Mouse (Mus musculus): ENCODE data around the gene Cdh1. TPM values are rescaled to one million over a fixed set of nuclear protein-coding genes. Genes with fewer than 3 reads are reported as not detected.

The Cdh1 gene
- polyA plus RNA-seq, 1 experiment from 2014 or later, result 1.7 TPM

DNA sequence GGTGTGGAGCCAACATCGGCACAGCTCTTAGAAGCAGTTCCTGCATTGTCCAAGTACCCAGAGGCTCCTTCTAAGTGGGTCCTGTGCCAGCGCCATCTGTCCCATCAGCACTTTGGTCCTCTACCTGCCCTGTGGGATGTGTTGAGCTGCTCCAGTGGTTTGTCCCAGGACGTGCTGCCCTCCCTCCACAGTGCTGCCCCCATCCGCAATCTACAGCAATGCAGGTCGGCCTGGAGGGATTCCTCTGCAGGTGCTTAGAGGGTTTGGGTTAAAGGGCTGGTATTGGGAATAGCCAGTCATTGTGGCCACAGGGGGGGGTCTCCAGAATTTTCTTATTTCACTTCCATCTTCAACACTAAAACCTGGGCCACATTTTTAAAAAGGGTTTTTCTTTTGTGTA is 28.8 kb downstream of the Cdh1 start:
- Histone ChIP-seq H3K36me3 (no peaks in the 10 kb centered on the region), H3K4me1 (replicated peaks) (peaks cover 3% of the 10 kb centered on the region; the same call in 1 of the 2 replicates), H3K9me3 (no peaks in the 10 kb centered on the region), H3K27ac (no peak overlapping the region), H3K9ac (no peak overlapping the region), H3K4me2 (no peak overlapping the region), H3K4me3 (no peak overlapping the region), H3K27me3 (0 out of 2 replicates have a peak, but pooled peaks cover 2% of the 10 kb centered on the region)
- ATAC-seq (ENCODE audit: low FRiP score), result no peak
- 46% methylated on average over 5 of the region's 5 CpGs for WGBS

DNA sequence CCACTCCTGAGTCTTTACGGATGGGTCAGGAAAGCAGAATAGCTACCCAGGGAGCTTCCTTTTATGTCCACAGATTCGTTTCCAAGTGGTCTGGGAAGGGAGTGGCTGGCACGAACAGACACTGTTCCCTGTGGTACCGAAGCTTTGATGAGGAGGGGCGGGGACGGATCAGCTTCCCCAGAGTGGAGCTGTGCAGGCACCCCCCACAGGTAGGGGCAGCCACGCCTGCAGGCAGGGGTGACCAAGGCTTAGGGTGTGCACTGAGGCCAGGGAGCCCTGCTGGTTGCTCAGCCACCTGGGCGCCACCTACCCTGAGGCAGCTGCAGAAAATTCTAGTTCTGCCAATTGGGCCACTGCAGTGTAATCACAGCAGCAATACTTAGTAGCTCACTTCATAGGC is 29.5 kb downstream of the Cdh1 start:
- 20% methylated on average over 8 of the region's 8 CpGs for WGBS
- ATAC-seq (ENCODE audit: low FRiP score), result no peak
- H3K4me2 ChIP-seq, result no peak overlapping the region
- 0 out of 2 replicates have a peak, but pooled peaks cover 2% of the 10 kb centered on the region for H3K27me3 ChIP-seq
- H3K4me1 ChIP-seq (replicated peaks), result peaks cover 3% of the 10 kb centered on the region; the same call in 1 of the 2 replicates
- no peaks in the 10 kb centered on the region for H3K9me3 ChIP-seq
- H3K27ac ChIP-seq, result no peak overlapping the region
- H3K4me3 ChIP-seq, result no peak overlapping the region
- H3K9ac ChIP-seq, result no peak overlapping the region
- H3K36me3 ChIP-seq, result no peaks in the 10 kb centered on the region

DNA sequence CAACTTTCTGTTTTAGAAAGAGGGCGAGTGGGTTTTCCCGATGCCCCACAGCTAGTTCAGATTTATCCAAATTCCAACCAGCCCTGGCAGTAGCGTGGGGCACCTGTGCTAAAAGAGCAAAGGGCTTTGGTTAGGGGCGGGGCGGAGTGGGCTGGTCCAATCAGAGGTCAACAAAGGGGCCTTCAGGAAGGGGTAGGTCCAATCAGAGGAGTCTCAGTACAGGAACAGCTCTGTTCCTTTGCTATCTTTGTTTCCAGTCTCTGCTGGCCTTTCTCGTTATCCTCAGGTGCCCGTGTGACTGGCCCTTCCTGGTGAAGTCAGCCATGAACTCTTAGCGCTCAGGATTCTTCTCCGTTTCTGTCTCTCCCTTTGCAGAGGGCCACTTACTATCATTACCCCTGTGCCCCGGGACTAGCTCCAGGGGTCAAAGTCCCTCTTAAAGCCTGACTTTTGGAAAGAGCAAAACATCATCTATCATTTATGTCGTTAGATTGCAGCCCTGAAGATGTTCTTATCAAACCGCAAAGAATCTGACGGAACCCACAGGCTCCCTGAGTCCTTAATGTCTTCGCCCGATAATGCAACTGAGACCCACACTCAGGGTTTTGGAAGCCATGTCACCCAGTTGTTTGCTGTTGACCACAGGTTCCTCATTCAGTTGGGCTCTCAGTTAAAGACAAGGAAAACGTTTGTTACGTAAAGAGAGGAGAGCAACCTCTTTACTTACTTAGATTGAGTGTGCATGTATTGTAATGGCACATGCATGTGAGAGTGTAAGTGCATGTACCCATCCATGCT is 30.4 kb downstream of the Cdh1 start:
- Histone ChIP-seq H3K36me3 (no peaks in the 10 kb centered on the region), H3K4me2 (no peak overlapping the region), H3K4me3 (no peak overlapping the region), H3K27ac (no peak overlapping the region), H3K4me1 (replicated peaks) (peaks cover 3% of the 10 kb centered on the region; the same call in 1 of the 2 replicates), H3K27me3 (0 out of 2 replicates have a peak, but pooled peaks cover 2% of the 10 kb centered on the region), H3K9ac (no peak overlapping the region), H3K9me3 (no peaks in the 10 kb centered on the region)
- no peak for ATAC-seq (ENCODE audit: low FRiP score)
- 72% methylated on average over 17 of the region's 17 CpGs for WGBS

DNA sequence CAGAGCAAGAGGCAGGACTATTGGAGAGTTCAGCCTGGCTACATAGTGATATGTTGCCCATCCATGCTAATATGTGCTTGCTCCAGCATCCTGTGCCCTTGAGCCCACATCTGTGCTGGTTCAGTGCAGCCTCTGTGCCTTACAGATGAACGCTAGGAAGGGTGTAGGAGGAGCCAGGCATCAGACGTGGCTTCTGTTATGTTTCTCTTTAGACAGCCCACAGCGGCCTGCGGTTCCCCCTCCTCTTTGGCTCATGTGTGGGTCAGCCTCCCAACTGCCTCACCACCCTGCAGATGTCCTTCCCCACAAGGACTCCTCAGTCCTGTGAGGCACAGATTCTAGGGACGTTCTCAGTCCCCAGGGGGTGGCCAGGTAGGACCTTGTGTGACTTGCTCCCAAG is 32.1 kb downstream of the Cdh1 start:
- H3K27me3 ChIP-seq, result 0 out of 2 replicates have a peak, but pooled peaks cover 2% of the 10 kb centered on the region
- no peaks in the 10 kb centered on the region for H3K36me3 ChIP-seq
- ATAC-seq (ENCODE audit: low FRiP score), result no peak
- no peak overlapping the region for H3K27ac ChIP-seq
- peaks cover 3% of the 10 kb centered on the region; the same call in 1 of the 2 replicates for H3K4me1 ChIP-seq (replicated peaks)
- no peak overlapping the region for H3K4me3 ChIP-seq
- H3K9me3 ChIP-seq, result no peaks in the 10 kb centered on the region
- H3K4me2 ChIP-seq, result no peak overlapping the region
- WGBS, result 36% methylated on average over 5 of the region's 5 CpGs
- no peak overlapping the region for H3K9ac ChIP-seq

DNA sequence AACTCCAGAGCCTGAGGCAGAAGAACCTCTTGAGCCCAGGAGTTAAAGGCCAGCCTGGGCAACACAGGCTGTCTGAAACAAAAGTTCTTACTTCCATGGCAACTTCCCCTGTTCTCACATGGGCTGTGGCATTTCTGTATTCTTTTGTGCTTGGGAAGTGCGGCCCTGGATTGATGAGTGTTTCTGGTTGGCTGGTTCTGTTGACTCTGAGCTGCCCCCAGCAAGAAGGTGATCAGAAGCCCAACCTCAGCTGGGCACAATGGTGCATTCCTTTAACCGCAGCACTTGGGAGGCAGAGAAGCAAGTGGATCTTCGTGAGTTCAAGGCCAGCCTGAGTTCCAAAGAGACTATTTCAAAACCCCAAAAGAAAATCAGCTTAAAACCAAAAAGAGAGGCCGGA is 34.3 kb downstream of the Cdh1 start:
- Histone ChIP-seq H3K9me3 (no peaks in the 10 kb centered on the region), H3K27ac (no peak overlapping the region), H3K27me3 (0 out of 2 replicates have a peak, but pooled peaks cover 2% of the 10 kb centered on the region), H3K36me3 (no peaks in the 10 kb centered on the region), H3K4me3 (no peak overlapping the region), H3K4me1 (replicated peaks) (peaks cover 3% of the 10 kb centered on the region; the same call in 1 of the 2 replicates), H3K4me2 (no peak overlapping the region), H3K9ac (no peak overlapping the region)
- ATAC-seq (ENCODE audit: low FRiP score), result no peak
- WGBS, result 60% methylated on average over 4 of the region's 4 CpGs

DNA sequence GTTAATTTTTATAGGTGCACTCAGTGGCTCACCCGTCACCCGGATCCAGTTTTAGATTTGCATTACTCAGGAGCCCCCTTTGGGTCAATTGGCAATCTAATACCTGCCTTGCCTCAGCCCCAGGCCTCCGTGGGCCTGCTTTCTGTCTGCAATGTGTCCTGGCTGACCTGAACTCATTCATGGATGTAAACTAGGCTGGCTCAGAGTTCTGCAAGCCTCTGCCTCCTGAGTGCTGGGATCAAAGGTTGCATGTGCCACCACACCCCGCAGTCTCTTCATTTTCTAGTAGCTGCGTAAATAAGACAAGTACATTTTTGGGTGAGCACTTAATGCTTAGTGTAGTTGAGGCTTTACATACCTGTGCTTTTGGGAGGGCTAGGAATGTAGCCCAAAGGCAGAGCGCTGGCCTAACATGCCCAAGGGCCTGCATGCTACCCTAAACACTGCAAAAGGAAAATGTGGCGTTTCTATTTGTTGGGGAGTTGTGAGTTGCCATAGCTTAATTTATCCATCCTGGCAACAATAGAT is 35.7 kb downstream of the Cdh1 start:
- H3K9me3 ChIP-seq, result no peaks in the 10 kb centered on the region
- H3K27ac ChIP-seq, result no peak overlapping the region
- 94% methylated on average over 7 of the region's 7 CpGs for WGBS
- no peaks in the 10 kb centered on the region for H3K36me3 ChIP-seq
- no peaks in the 10 kb centered on the region for H3K4me1 ChIP-seq (replicated peaks)
- H3K4me2 ChIP-seq, result no peak overlapping the region
- no peaks in the 10 kb centered on the region for H3K27me3 ChIP-seq
- no peak overlapping the region for H3K4me3 ChIP-seq
- no peak for ATAC-seq (ENCODE audit: low FRiP score)
- H3K9ac ChIP-seq, result no peak overlapping the region

DNA sequence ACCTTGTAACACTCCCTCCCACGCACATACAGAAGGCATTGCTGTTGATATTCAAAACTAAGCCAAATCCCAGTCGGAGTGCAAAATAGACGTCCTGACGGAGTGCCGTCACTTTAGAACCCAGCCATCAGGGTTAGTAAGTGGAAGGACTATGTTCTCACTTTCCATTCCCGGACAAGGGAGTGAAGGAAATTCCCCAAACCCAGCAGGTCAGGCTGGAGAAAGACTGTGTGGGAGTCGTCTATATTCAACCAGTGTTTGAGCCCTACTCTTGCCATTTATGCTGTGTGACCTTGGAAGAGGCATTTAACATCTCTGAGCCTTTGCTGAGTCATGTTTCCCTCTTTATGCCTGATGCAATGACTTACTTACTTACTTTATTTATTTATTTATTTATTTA is 37.1 kb downstream of the Cdh1 start:
- no peak overlapping the region for H3K4me2 ChIP-seq
- H3K4me3 ChIP-seq, result no peak overlapping the region
- no peak overlapping the region for H3K9ac ChIP-seq
- H3K36me3 ChIP-seq, result no peaks in the 10 kb centered on the region
- no peaks in the 10 kb centered on the region for H3K9me3 ChIP-seq
- ATAC-seq (ENCODE audit: low FRiP score), result no peak
- H3K27ac ChIP-seq, result no peak overlapping the region
- no peaks in the 10 kb centered on the region for H3K4me1 ChIP-seq (replicated peaks)
- WGBS, result 87% methylated on average over 7 of the region's 7 CpGs
- no peaks in the 10 kb centered on the region for H3K27me3 ChIP-seq

DNA sequence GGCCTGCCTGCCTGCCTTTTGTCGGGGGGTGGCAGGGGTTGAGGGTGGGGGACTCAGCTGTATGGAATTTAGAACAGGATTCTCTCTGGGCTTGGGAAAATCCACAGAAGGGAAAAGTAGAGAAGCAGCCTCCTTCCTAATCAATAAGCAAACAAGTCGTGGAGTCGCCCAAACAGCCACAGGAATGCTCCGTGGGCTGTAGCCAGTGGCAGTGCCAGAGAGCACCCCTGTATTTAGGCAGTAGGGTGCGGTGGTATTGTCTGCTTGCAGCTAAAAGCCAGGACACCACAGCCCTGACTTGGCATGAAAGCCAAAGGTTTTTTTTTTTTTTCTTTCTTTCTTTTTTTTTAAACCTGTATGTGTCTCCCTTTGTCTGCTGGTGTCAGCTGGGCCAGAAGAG is 37.8 kb downstream of the Cdh1 start:
- H3K4me3 ChIP-seq, result no peak overlapping the region
- H3K36me3 ChIP-seq, result no peaks in the 10 kb centered on the region
- H3K4me2 ChIP-seq, result no peak overlapping the region
- no peak overlapping the region for H3K27ac ChIP-seq
- ATAC-seq (ENCODE audit: low FRiP score), result no peak
- WGBS, result 79% methylated on average over 5 of the region's 5 CpGs
- no peak overlapping the region for H3K9ac ChIP-seq
- H3K27me3 ChIP-seq, result no peaks in the 10 kb centered on the region
- no peaks in the 10 kb centered on the region for H3K9me3 ChIP-seq
- H3K4me1 ChIP-seq (replicated peaks), result no peaks in the 10 kb centered on the region

DNA sequence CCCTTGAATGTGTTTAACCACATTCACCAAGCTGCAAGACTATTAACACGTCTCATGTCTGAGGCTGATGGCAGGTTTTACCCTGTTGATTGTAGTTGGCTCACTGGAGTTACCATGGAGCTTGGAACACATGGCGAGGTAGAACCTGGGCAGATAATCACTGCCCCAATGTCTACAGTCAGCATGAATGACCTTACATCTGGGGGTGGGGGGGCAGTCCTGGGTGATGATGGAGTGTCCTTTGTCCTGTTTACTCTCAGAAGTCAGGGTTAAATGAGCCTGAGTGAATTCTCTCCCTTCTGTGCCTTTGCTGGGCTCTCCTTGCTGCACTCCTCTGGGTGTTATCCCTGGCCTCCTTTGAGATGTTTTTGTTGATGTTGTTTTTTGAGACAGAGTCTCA is 39.0 kb downstream of the Cdh1 start:
- 62% methylated on average over 2 of the region's 2 CpGs for WGBS
- ATAC-seq (ENCODE audit: low FRiP score), result no peak
- H3K4me2 ChIP-seq, result no peak overlapping the region

DNA sequence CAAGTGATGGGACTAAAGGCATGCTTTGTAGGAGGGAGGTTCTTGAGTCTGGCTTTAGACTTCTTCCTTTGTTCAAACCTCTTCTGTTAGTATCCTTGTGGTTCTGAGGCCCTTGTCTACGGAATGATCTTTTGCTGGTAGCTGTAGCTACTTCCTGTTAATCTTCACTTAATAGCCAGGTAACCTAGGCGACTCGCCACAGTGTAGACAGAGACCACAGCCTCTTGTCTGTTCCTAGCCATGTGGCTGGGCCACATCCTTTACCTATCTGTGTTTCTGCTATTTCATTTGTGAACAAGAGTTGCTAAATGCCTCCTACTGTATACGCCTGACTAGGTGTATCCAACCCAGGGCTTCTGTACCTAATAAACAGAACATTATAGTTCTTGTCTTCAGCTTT is 39.9 kb downstream of the Cdh1 start:
- Histone ChIP-seq H3K4me1 (replicated peaks) (no peaks in the 10 kb centered on the region), H3K4me2 (no peak overlapping the region), H3K27me3 (no peaks in the 10 kb centered on the region), H3K9ac (no peak overlapping the region), H3K4me3 (no peak overlapping the region), H3K27ac (no peak overlapping the region), H3K36me3 (no peaks in the 10 kb centered on the region), H3K9me3 (no peaks in the 10 kb centered on the region)
- WGBS, result 93% methylated on average over 4 of the region's 4 CpGs
- no peak for ATAC-seq (ENCODE audit: low FRiP score)

More for the DNA sequence above, 39.0 kb downstream of the Cdh1 start:
- H3K9me3 ChIP-seq, result no peaks in the 10 kb centered on the region
- no peak overlapping the region for H3K4me3 ChIP-seq
- H3K36me3 ChIP-seq, result no peaks in the 10 kb centered on the region
- H3K27ac ChIP-seq, result no peak overlapping the region
- no peaks in the 10 kb centered on the region for H3K4me1 ChIP-seq (replicated peaks)
- H3K27me3 ChIP-seq, result no peaks in the 10 kb centered on the region
- no peak overlapping the region for H3K9ac ChIP-seq

DNA sequence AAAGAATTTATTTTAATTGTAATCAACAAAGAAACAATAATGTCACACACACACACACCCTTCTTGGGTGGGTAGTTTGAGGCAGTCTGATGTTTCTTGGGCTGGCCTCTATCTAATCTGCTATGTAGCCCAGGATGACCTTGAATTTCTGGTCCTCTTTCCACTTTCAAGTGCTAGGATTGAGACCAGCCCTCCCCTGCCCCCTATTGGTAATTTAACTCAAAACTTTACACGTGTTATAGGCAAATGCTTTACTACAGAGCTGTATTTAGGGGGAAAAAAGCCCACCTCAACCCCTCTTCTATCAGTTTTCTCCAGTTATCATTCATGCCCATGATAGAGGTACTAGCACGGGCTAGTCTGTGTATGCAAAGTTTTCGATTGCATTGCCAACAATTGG is 41.8 kb downstream of the Cdh1 start:
- 76% methylated on average over 3 of the region's 3 CpGs for WGBS
- Histone ChIP-seq H3K4me1 (replicated peaks) (no peaks in the 10 kb centered on the region), H3K9ac (no peak overlapping the region), H3K27me3 (no peaks in the 10 kb centered on the region), H3K4me2 (no peak overlapping the region), H3K9me3 (no peaks in the 10 kb centered on the region), H3K36me3 (no peaks in the 10 kb centered on the region), H3K4me3 (no peak overlapping the region), H3K27ac (no peak overlapping the region)
- no peak for ATAC-seq (ENCODE audit: low FRiP score)

DNA sequence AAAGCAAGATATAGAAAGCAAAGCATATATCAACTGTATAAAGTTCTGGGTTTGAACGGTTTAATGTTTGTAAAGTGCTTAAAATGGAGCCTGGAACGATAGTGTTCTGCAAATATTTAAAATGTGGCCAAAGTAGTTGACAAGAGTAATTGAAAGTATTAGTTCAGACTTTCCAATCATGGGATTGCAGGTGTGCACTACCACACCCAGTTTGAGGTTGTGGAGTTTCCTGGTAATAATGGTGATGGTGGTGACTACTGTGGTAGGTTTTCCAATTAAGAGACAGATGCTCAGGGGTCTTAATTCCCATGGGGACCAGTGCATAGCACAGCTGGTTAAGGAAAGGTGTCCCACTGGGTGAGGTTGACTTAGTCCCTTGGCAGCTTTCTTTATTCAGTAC is 43.0 kb downstream of the Cdh1 start:
- Histone ChIP-seq H3K36me3 (no peaks in the 10 kb centered on the region), H3K27ac (no peak overlapping the region), H3K4me1 (replicated peaks) (no peaks in the 10 kb centered on the region), H3K4me3 (no peak overlapping the region), H3K9me3 (no peaks in the 10 kb centered on the region), H3K27me3 (no peaks in the 10 kb centered on the region), H3K4me2 (no peak overlapping the region), H3K9ac (no peak overlapping the region)
- no peak for ATAC-seq (ENCODE audit: low FRiP score)
- WGBS, result 96% methylated on average over 2 of the region's 2 CpGs

DNA sequence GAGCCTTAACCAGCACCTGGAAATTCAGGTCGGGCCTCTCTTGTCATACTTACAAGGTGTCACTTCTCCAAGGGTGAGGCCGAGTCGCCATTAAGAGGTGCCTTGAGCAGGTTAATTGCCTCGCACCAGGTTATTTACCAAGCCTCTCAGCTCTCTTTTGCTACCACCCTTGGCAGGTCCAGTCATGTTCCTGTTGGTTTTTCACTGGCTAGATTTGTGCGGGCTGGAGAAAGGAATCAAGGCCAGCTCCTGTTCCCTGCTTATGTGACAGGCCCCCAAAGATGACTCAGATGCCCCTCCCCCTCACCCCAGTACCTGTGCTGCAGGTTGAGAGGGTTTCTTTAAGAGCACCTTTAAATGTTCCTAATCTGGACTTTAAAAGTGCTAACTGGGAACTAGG is 43.6 kb downstream of the Cdh1 start:
- H3K36me3 ChIP-seq, result no peaks in the 10 kb centered on the region
- H3K27ac ChIP-seq, result no peak overlapping the region
- no peak overlapping the region for H3K4me2 ChIP-seq
- no peak overlapping the region for H3K9ac ChIP-seq
- no peaks in the 10 kb centered on the region for H3K9me3 ChIP-seq
- no peaks in the 10 kb centered on the region for H3K27me3 ChIP-seq
- H3K4me1 ChIP-seq (replicated peaks), result no peaks in the 10 kb centered on the region
- no peak for ATAC-seq (ENCODE audit: low FRiP score)
- WGBS, result 91% methylated on average over 5 of the region's 5 CpGs
- no peak overlapping the region for H3K4me3 ChIP-seq
